Mouse (Mus musculus): ENCODE measurements around the gene Scyl1.
A peak's percentile ranks its signal among the peaks of the same experiment; 100 is the strongest.
"Not testable (repeated sequence)": the region's sequence is repeated elsewhere in the genome, so short reads cannot be mapped to it uniquely, and the experiment has no call there.

Gene Scyl1

DNA sequence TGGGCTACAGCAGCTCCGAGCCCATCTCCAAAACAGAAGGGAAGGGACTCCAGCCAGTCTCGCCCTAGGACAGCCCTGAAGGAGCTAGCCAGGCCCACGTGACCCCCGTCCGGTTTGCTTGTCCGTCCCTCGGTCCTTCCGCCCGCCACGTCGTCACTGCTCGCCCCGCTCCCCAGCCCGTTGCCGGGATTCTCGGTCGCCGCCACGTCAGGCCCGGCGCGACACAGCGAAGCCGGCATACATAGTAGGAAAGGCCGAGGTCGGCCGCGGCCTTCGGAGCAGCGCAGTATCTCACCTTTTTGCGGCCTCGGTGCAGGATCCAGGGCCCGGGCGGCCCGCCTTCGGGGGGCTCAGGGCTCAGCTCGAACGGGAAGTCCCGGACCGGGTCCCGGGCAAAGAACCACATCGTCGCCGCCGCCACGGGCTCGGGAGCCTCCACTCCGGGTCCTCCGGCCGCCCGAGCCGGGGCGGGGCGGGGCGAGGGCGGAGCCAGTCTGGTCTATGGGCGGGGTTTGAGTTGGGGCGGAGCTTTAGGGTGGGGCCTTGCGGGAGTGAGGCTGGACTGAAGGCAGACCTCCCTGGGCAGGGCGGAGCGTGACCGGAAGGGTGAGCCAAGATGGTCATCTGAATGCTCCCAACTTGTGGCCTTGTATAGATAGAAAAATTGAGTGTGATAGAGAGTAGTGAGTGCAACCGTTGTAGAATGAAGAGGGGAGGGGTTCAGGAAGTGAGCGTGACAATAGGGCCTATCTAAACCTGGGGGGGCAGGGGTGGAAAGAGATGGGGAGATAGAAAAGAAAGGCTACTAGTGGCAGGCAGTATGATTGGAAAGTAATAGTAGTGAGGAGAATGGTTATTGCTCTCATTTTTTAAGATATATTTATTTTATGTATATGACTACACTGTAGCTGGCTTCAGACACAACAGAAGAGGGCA is at the start of gene Scyl1:
TSS of gene Scyl1 (minus strand) at position 495 of the 936 bp plus-strand sequence.
- peak; percentile 97 for DNase-seq

DNA sequence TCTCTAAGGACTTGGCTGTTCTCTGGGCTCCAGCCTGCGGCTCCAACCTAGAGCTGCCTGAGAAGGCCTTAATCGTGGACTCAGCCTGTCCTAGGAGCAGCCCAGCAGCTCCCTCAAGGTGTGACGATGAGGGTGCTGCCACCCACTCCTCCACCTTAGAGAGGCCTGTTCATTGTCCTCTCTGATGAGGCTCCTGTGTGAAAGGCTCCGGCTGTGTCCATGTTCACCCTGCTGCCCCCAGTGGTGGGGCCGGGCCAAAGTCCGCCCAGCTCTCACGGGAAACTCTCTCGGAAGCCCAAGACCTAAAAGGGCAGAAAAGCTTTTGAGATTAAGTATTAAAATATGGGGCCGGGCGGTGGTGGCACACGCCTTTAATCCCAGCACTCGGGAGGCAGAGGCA is 48.3 kb upstream of the Scyl1 start:
- peak in 1 of 2 experiments; percentile 79 for DNase-seq

DNA sequence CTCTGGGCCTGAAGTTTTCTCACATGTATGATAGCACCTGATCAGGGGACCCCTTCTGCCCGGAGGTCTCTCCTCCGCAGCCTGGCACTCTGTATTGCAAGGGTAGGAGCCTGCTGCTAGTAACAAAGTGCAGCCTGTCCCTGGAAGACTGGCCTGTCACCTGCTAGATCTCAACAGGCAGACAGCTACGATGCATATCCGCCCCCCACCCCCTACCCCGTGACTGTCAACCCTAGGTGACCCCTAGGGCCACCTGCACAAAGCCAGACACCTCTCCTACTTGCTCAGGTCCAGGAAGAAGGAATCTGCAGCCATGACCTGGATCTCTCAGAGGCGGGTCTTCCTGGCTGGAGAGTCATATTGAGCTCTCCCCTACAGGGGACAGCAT is 47.4 kb upstream of the Scyl1 start:
- no peak for DNase-seq

DNA sequence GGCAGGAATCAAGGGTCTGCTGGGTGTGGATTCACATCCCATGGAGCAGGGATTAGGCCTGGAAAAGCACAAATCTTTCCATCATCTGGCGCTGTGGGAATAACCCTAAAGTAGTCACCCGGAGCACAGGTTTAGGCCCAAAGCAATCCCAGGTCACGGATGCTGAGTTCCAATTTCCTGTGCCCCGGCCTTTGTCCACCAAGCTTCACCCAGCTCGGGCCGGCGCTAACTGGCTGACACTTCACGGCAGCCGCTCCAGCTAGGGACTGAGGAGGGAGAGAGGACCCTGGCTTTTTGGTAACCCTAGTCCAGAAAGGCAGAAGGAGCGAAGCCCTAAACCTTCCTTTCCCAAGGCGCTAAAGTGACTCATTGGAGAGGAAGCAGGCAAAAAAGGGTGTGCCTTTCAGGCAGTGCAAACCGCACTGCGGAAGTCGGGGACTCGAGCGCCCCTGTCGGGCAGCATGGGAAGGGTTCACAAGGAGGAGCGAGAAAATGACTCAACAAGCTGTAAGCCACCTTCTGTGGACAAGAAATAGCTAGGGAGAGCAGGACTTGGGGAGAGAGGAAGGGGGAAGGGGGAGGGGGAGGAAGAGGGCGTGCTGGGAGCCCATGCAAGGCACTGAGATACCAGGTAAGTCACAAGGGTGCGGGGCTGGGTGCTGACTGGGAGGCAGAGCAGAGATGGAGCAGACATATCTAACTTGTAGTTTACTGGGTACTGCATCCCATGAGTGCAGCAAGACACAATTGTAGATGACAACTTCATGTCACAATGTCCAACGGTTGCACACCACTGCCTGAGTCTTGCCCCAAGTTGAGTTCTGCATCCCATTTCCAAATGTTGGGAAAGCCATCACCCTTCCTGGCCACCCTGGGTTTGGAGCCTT is 46.7 kb upstream of the Scyl1 start:
- peak; percentile 91 to 95 for DNase-seq

DNA sequence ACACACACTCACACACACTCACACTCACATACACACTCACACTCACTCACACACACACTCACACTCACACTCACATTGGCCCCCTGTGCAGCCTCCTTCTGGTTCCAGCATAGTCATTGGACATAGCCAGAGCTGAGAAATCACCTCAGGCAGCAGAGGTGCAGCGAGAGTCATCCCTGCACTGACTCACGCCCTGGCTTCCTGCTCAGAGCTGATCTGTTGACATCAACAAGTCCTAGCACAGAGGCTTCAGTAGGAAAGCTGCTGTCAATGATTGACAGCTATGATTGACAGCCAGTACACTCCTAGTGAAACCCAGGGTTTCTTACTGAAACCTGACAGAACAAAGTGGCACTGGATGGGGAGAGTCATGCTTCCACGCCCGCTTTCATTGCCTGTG is 44.7 kb upstream of the Scyl1 start:
- no peak for DNase-seq

DNA sequence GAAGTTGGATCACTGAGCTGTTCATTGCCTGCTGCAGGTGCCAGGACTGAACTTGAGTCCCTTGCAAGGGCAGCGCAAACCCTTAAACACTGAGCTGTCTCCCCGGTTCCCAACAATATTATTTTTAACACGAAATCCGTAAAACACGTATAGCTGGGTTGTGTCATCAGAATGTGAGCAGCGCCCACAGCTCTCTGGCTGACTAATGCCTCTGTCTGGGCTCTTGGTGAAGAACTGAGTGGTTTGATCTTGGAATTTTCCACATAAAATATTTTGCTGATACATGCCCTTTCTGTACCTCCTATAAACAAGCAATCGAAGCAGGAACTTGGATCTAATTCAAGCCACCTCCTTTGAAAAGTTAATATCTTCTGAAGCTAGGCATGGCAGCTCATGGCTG is 43.8 kb upstream of the Scyl1 start:
- no peak for DNase-seq

DNA sequence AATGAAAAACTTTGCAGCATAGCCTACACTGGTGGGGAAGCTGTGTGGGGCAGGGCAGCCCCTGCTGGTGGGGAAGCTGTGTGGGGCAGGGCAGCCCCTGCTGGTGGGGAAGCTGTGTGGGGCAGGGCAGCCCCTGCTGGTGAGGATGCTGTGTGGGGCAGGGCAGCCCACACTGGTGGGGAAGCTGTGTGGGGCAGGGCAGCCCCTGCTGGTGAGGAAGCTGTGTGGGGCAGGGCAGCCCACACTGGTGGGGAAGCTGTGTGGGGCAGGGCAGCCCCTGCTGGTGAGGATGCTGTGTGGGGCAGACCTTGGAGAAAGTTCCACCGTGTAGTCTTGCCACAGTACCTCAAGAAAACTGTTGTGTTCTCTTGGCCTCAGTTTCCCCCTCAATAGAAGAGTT is 42.8 kb upstream of the Scyl1 start:
- not testable (repeated sequence) for DNase-seq

DNA sequence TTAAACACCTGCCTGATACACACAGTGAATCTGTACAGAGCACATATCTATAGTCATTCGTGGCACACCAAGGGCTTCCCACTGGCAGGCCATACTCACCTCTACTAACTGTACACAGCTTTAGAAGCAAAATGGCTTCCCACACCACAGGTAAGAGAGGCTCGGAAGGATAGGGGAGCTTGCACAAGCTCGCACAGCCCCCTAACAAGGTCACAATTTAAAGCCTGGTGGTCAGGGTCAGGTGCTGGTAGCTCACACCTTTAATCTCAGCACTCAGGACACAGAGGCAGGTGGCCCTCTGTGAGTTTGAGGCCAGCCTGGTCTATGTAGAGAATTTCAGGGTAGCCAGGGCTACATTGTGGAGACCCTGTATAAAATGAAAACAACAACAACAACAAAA is 42.3 kb upstream of the Scyl1 start:
- DNase-seq: no peak

DNA sequence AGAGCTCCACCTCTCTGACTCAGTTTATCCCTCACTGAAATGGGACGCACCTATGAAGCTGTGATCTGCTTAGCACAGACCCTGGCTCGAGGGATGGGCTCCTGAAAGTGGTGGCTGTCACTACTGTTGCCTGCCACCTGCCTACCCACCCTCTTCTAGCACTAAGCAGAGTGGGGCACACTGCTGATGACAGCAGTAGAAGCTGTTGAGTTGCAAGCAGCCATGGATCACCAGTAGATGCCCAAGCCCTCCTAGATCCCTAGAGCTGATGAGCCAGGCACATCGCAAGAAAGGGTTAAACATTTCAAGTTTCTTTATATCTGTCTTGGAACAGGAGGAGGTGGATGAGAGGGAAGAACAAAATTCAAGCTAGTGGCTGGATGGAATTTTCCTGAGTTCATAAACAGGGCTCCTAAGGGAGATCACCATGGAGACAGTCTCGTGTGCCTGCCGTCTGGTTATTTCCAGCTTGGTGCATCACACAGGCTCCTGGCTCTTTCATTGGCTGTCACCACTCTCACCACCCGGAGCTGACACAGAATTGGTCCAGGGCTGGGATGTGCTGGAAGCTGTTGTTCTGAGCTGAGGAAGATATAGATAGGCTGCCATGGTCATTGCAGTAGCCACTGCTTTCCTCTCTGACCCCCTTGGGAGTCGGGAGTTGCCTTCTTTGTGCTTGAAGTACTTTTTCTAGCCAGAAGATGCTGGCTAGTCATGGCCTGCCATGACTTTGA is 40.7 kb upstream of the Scyl1 start:
- peak; percentile 74 to 82 for DNase-seq

DNA sequence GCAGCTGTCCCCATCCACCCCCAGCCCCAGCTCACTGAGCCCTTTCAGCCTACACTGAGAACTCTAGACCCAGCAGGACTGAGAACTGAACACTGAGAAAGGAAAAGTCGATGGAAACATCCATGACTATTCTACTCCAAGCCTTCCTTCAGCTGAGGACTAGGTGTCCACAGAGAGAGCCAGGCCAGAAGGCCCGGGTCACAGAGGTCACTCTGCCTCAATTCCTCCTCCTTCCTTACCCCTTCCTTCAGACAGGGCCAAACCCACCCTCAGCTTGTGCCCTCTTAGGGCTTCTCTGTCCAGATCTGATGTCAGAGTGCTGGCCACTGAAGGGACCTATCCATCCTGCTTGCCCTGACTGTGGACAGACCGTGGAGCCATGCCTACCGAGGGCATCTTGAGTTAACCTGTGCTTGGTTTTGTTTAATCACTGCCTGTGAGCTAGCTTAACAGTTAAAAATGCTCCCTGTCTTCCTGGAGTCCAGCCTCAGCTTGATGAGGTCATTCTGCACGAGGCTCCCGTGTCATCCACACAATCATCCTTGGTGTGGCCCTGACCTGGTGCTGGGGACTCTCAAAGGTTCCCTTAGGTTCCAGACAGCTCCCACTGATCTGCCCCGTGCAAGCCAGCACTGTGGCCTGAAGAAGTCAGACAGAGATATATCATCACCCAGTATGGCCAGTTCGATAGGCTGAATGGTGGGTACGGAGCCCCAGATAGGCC is 39.8 kb upstream of the Scyl1 start:
- no peak for DNase-seq

DNA sequence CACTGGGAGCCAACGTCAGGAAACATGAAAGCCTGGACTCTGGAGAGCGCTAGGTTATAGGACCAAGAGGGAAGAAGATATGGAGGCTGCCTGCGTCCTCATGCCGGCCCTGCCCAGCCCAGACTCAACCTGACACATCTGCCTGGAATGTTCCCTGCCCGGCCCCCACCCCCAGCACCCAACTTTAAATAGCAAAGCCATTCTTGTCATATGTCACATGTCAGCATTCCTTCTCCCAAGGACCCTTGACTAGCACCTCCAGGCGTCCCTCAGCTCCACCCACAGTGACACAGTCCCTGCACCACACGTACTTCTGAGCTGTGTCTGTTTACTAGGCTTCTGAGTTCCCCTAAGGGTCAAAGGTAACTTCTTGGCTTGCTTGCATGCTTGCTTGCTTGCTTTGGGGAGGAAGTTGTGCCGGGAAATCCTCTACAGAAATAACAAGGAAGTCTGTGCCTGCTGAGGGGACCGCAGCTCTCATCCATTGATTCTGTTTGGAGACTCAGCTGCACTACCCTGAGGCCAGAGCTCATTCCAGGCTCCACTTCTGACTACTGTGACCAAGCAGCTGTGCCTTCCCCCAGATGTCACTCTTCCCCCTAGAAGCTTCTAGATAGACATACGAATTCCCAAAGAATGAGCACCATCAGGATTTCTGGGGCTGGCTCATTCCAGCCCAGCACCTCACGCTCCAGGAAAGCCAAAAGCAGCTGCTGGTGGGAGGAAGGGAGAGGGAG is 39.1 kb upstream of the Scyl1 start:
- DNase-seq: peak; percentile 89 to 93

DNA sequence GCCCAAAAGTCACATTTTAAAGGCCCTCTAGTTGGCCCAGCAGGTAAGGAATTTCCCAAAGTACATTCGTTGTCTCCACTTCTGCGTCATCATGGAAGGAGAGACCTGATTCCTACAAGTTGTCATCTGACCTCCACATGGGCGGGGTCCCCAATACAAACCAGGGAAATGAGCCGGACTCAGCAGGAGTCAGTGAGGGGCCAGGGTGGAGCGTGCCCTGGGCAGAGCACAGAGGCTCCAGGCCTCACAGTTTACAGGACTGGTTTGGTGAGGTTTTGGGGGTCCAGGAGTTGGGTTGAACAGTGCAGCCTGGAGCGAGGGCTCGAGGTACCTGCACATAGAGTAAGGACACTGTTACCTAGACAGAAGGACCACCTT is 38.5 kb upstream of the Scyl1 start:
- DNase-seq: peak in 1 of 2 experiments; percentile 58

DNA sequence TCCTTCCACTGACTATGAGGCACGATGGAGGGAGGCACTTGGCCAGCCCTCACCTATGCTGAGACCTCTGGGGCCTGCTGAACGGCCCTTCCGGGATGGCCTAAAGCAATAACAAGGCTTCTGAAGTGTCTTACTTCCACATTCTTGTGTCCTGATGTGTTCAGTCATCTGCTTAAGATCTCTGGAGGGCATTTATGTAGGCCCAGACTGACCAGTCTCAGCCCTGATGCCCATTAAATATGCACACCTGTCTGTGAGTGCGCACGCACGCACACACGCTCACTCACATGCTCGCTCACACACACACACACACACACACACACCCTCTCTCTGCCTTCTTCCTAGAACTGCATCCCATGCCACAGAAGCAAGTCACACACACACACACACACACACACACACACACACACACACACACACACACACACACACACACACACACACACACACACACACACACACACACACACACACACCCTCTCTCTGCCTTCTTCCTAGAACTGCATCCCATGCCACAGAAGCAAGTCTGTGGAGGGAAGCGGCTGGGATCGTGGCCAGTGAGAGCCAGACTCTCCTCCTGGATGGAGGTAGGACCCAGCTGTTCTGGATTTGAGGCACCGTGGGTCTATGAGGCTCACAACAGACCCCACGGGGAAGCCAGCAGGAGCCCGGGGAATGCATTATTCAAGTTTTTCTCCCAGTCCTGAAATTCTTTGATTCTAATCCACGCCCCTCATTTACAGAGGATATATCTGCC is 37.9 kb upstream of the Scyl1 start:
- no peak for DNase-seq

DNA sequence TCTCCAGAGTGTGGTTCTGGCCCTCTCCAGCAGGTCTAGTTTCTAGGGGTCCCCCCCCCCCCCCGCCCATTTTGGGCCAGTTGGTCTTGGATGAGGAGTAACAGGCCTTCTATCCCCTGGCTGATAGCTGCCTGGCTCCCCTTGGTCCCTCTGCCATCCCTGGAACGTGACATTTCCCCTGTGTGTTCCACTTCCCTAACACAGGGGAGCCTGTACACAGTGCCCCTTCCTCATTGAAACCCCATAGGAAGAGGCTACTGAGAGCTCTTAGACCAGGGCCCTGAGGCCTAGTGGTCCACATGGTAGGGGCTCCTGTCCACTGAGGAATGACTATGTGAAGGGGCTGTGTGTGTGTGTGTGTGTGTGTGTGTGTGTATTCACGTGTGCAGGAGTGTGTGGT is 36.5 kb upstream of the Scyl1 start:
- DNase-seq: no peak

DNA sequence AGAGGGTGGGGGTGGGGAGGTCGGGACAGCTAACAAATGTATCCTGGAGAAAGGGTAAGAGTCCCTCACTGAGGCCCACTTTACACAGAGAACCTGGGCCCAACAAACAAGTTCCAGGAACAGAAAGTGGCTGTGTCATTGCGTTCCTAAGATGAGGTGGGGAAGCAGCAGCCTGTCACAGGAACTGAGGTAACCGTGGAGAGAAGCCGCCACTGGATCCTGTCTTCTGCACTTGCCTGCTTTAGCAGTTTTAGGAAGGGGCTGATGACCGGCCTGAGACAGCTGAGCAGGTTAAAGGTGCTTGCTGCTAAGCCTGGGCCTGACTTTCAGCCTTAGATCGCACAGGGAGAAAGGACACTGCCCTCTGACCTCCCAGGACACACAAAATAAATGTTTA is 35.6 kb upstream of the Scyl1 start:
- peak; percentile 62 to 66 for DNase-seq

DNA sequence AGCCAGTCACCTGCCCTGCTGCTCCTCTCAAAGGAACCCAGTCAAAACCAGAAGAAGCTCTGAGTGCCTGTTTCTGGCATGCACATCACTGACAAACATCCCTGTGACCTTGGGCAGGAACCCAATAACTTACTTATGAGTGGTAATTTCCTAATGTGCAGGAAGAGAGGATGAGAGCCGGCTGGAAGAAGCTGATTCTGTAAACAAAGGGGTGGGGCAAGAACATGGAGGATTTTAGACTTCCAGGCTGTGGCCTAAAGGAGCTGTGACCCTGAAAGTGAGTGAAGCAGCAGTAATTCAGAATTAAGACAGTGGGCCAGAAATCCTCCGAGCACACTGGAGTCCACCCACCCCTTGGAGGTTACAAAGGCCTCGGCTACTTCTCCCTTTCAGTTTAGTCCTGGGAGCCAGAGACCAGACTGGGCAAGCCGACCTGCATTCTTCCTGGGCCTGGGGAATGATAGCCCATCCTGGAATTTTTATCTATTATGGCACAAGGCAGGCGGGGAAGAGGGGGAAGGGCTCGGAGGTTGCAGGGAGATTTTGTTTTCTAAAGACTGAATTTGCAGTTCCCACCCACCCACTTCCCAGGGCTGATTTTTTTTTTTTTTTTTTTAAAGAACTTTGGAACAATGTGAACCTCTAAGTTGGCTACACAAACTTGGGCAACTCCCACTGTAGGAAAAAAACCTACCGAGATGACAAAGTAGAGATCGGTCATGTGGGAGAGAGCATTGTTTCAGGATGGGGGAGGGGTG is 35.0 kb upstream of the Scyl1 start:
- peak; percentile 72 to 86 for DNase-seq

DNA sequence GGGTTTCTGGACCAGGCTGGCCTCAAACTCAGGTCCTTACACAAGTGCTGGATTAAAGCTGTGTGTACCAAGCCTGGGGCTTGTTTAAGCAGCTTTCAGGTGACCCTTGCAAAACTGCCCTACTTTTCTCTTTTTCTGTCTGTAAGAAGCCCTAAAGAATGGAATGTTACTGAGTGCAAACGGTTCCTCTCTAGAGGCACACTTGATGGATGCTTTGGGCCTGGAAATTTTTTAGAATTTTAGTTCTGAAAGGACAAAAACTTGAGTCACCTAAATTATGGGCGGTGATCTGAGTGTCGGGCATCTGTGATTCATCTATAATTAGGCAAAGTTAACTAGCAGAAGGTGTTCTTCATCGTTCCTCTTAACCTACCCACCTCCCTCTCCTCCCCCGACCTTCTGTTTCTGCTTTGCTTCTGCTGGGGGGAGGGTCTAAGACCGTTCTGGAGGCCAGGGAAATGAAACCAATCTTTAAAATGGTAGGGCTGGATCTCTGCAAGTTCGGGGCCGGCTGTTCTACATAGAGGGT is 33.2 kb upstream of the Scyl1 start:
- no peak for DNase-seq

DNA sequence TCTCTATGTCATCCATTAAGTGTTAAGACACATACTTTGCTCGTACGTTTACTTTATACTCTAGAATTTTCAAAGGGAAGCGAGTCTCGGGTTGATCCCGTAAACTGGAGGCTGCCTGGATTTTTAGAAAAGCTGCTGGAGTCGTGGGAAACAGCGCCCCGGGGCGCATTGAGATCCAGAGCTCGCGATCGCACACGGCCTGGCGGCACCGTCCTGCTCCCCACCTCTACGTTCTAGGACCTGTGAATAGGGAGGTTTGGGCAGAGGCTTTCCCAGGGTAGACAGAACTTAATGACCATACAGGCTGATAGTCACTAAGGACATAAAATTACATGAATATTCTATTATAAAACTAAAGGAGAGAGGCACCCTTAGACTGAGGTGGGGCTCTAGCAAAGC is 32.7 kb upstream of the Scyl1 start:
- DNase-seq: no peak

DNA sequence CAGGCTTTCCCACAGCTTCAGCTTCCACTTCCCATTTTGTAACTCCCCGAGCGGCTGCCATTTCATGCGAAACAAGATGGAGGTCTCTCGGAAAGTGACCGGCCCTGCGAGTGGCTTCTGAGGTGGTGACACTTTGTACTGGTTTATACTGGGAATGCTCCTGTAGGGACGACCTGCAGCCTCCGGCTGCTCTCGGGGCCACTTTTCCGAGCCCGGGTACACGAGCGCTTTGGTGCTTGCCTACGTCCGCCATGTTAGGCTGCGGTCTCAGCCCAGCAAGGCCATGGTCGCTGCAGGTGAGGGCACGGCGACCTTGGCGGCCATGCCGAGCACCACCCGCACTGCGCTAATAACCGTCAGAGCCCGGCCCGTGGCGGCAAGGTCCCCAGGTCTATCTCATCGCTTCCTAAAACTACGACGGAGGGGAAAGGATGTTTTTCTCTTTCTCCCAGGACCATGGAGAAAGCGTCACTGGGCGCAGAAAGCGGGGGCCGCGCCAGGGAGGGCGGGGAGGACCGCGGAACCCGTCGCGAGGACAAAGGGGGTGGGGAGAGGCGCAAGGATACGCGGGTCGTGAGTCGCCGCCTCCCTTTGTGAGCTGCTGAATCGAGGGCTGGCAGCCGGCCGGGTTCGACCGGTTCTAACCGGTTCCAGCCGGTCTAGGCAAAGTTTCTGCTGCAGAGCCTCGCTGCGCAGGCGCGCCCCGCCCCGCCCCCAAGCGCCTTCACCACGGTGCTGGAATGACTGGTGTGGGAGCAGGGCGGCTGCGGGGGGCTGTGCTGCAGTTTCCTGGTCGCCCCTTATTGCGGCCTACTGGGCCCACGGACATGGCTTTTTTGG is 32.0 kb upstream of the Scyl1 start:
- DNase-seq: peak; percentile 99

Measured in lung, adult 18-20 months (tissue).